ENCODE assay signal across 8 mouse cellular contexts in genomic region chr5:148489724-148490193, GRCm38 (mm10).
DNase-seq lines count a peak whose midpoint lies in the region; ATAC-seq and TF ChIP-seq lines count a peak whose summit lies in the region.

No protein-coding gene starts in this region.

- H3K27ac ChIP-seq in lung, embryonic 14.5 days (ENCODE audit: low read depth) = no peak overlapping the region
- peak overlapping the region; percentile 71 for H3K27ac ChIP-seq in gastrocnemius, adult 2 months
- H3K27ac ChIP-seq in hindbrain, embryonic 14.5 days = peak overlapping the region; percentile 43; the same call in 1 of the 2 replicates
- H3K27ac ChIP-seq in limb, embryonic 14.5 days (replicated peaks; ENCODE audit: low read depth, low read length) = peak overlapping the region; percentile 67
- H3K27ac ChIP-seq in liver, postnatal 0 days (ENCODE audit: low read depth) = no peak overlapping the region

- H3K9ac ChIP-seq in lung, embryonic 14.5 days = no peak overlapping the region
- no peak overlapping the region for H3K9ac ChIP-seq in hindbrain, embryonic 14.5 days
- H3K9ac ChIP-seq in limb, embryonic 14.5 days (ENCODE audit: low read depth, low read length, severe bottlenecking) = no peak overlapping the region
- H3K9ac ChIP-seq in liver, postnatal 0 days (replicated peaks) = no peak overlapping the region

- TF ChIP-seq EP300 in liver, postnatal 0 days (IDR thresholded peaks at IDR 0.05; ENCODE audit: low read depth) = no peak

- peak; percentile 74; the same call in 1 of the 2 replicates for ATAC-seq in lung, embryonic 14.5 days (ENCODE audit: insufficient read depth)
- peak; percentile 64; the same call in 1 of the 2 replicates for ATAC-seq in hindbrain, embryonic 14.5 days (ENCODE audit: low FRiP score)
- ATAC-seq in limb, embryonic 14.5 days (ENCODE audit: low FRiP score, low read depth) = peak; percentile 62
- ATAC-seq in liver, postnatal 0 days = no peak

- H3K27me3 ChIP-seq in lung, embryonic 14.5 days (ENCODE audit: insufficient read depth, low read length) = no peaks in the 10 kb centered on the region
- H3K27me3 ChIP-seq in hindbrain, embryonic 14.5 days (ENCODE audit: control insufficient read depth, insufficient read depth, low read length) = no peaks in the 10 kb centered on the region
- no peaks in the 10 kb centered on the region for H3K27me3 ChIP-seq in limb, embryonic 14.5 days (ENCODE audit: control insufficient read depth, insufficient read depth, low read length)
- no peaks in the 10 kb centered on the region for H3K27me3 ChIP-seq in liver, postnatal 0 days (ENCODE audit: insufficient read depth, low read length)

- peaks cover 4% of the 10 kb centered on the region; the same call in 1 of the 2 replicates for H3K4me1 ChIP-seq in lung, embryonic 14.5 days (ENCODE audit: insufficient read depth)
- H3K4me1 ChIP-seq in lung, adult 2 months (ENCODE audit: control insufficient read depth, insufficient read depth, low read length) = 0 out of 2 replicates have a peak, but pooled peaks cover 2% of the 10 kb centered on the region
- peaks cover 12% of the 10 kb centered on the region; the same call in 1 of the 2 replicates for H3K4me1 ChIP-seq in hindbrain, embryonic 14.5 days (replicated peaks; ENCODE audit: control insufficient read depth, insufficient read depth, low read length)
- H3K4me1 ChIP-seq in limb, embryonic 14.5 days (ENCODE audit: control insufficient read depth, insufficient read depth, low read length) = peaks cover 22% of the 10 kb centered on the region
- no peaks in the 10 kb centered on the region; the same call in 1 of the 2 replicates for H3K4me1 ChIP-seq in liver, postnatal 0 days (ENCODE audit: insufficient read depth)

- intact Hi-C loops in gastrocnemius, adult 2 months (cut with DNase I) = loop anchor here (5.0 kb wide), 2 partner anchors 43 to 58 kb away; no protein-coding TSS in a partner anchor

- TF ChIP-seq POLR2A in lung, adult 2 months (IDR thresholded peaks at IDR 0.05; ENCODE audit: borderline replicate concordance, extremely low read depth, low read depth, low read length) = no peak
- no peak for TF ChIP-seq POLR2A in limb, embryonic 14.5 days (IDR thresholded peaks at IDR 0.05; ENCODE audit: borderline replicate concordance, extremely low read depth, insufficient read depth, insufficient read length)

- no peaks in the 10 kb centered on the region for H3K9me3 ChIP-seq in lung, embryonic 14.5 days (ENCODE audit: low read depth, low read length)
- H3K9me3 ChIP-seq in hindbrain, embryonic 14.5 days (ENCODE audit: control insufficient read depth, low read length) = no peaks in the 10 kb centered on the region
- no peaks in the 10 kb centered on the region for H3K9me3 ChIP-seq in limb, embryonic 14.5 days (ENCODE audit: control insufficient read depth, low read length)
- H3K9me3 ChIP-seq in liver, postnatal 0 days (ENCODE audit: low read length) = no peaks in the 10 kb centered on the region

- TF ChIP-seq CTCF in lung, embryonic 14.5 days (IDR thresholded peaks at IDR 0.05; ENCODE audit: low read depth) = no peak
- no peak for TF ChIP-seq CTCF in lung, adult 2 months (IDR thresholded peaks at IDR 0.05; ENCODE audit: insufficient read depth, low read length)
- TF ChIP-seq CTCF in gastrocnemius, adult 2 months (IDR thresholded peaks at IDR 0.05) = no peak
- no peak for TF ChIP-seq CTCF in liver, postnatal 0 days (IDR thresholded peaks at IDR 0.05; ENCODE audit: low read depth)

- H3K4me3 ChIP-seq in lung, embryonic 14.5 days (ENCODE audit: low read depth, low read length) = no peak overlapping the region
- no peak overlapping the region for H3K4me3 ChIP-seq in lung, adult 2 months (replicated peaks; ENCODE audit: extremely low read depth, low read depth, low read length)
- H3K4me3 ChIP-seq in gastrocnemius, adult 2 months = peak overlapping the region; percentile 60
- no peak overlapping the region for H3K4me3 ChIP-seq in hindbrain, embryonic 14.5 days (replicated peaks; ENCODE audit: low read length)
- no peak overlapping the region for H3K4me3 ChIP-seq in limb, embryonic 14.5 days (replicated peaks; ENCODE audit: low read length)
- H3K4me3 ChIP-seq in liver, postnatal 0 days (ENCODE audit: low read depth, low read length) = no peak overlapping the region

- H3K36me3 ChIP-seq in lung, embryonic 14.5 days (ENCODE audit: insufficient read depth) = no peaks in the 10 kb centered on the region
- H3K36me3 ChIP-seq in hindbrain, embryonic 14.5 days (replicated peaks; ENCODE audit: control insufficient read depth, insufficient read depth) = no peaks in the 10 kb centered on the region
- H3K36me3 ChIP-seq in limb, embryonic 14.5 days (ENCODE audit: control insufficient read depth, insufficient read depth, low read length) = no peaks in the 10 kb centered on the region
- no peaks in the 10 kb centered on the region for H3K36me3 ChIP-seq in liver, postnatal 0 days (replicated peaks; ENCODE audit: insufficient read depth, low read length)

- H3K4me2 ChIP-seq in lung, embryonic 14.5 days = no peak overlapping the region; the same call in 1 of the 2 replicates
- H3K4me2 ChIP-seq in hindbrain, embryonic 14.5 days (replicated peaks) = peak overlapping the region; percentile 28; the same call in 1 of the 2 replicates
- H3K4me2 ChIP-seq in limb, embryonic 14.5 days (replicated peaks; ENCODE audit: low read depth, low read length, severe bottlenecking) = peak overlapping the region; percentile 39
- no peak overlapping the region for H3K4me2 ChIP-seq in liver, postnatal 0 days (ENCODE audit: low read depth, low read length)

- peak; percentile 84 for DNase-seq in lung, embryonic 14.5 days
- DNase-seq in lung, adult 2 months = no peak
- DNase-seq in cerebellum, adult 11-12 months = peak; percentile 89
- DNase-seq in gastrocnemius, adult 2 months = peak; percentile 86
- DNase-seq in hindbrain, embryonic 14.5 days (ENCODE audit: low spot score) = peak; percentile 67
- peak; percentile 83 for DNase-seq in limb, embryonic 14.5 days (ENCODE audit: low spot score)
- DNase-seq in right cerebral cortex, postnatal 4 days = peak; percentile 59
- no peak for DNase-seq in liver, postnatal 0 days

- whole genome bisulfite sequencing in lung, embryonic 14.5 days = 31% methylated on average over 10 of the region's 10 CpGs
- WGBS in lung, adult 2 months = 30% methylated on average over 10 of the region's 10 CpGs
- 39% methylated on average over 10 of the region's 10 CpGs for WGBS in hindbrain, embryonic 14.5 days
- 16% methylated on average over 10 of the region's 10 CpGs for WGBS in limb, embryonic 14.5 days
- 61% methylated on average over 10 of the region's 10 CpGs for WGBS in liver, postnatal 0 days (ENCODE audit: insufficient replicate concordance)

Comparison
In these comparisons a context has a peak if more than half of its experiments do, and no peak if none do; other contexts are left out.
1. DNase-seq: peak in lung, embryonic 14.5 days (single experiment), cerebellum, adult 11-12 months (single experiment), gastrocnemius, adult 2 months (single experiment), hindbrain, embryonic 14.5 days (single experiment), limb, embryonic 14.5 days (single experiment) and right cerebral cortex, postnatal 4 days (single experiment); none in lung, adult 2 months (single experiment) and liver, postnatal 0 days (single experiment).
2. H3K27ac ChIP-seq: peak in gastrocnemius, adult 2 months (single experiment), hindbrain, embryonic 14.5 days (single experiment) and limb, embryonic 14.5 days (single experiment); none in lung, embryonic 14.5 days (single experiment) and liver, postnatal 0 days (single experiment).
3. H3K4me2 ChIP-seq: peak in hindbrain, embryonic 14.5 days (single experiment) and limb, embryonic 14.5 days (single experiment); none in lung, embryonic 14.5 days (single experiment) and liver, postnatal 0 days (single experiment).